Mouse (Mus musculus): ENCODE results near the gene Grin2a. TPM values are rescaled to one million over a fixed set of nuclear protein-coding genes. Genes with fewer than 3 reads are reported as not detected.
"Not testable (repeated sequence)": the region's sequence is repeated elsewhere in the genome, so short reads cannot be mapped to it uniquely, and the experiment has no call there.

Gene Grin2a
- polyA plus RNA-seq, 1 experiment from 2014 or later = 0.30 TPM

GRCm38 (mm10) chr16:9665896-9666295, 329.5 kb downstream of the Grin2a start:
- Histone ChIP-seq H3K4me2 (ENCODE audit: low read length) (no peak overlapping the region), H3K27me3 (replicated peaks; ENCODE audit: control insufficient read depth, insufficient read depth, low read length) (no peaks in the 10 kb centered on the region), H3K9me3 (ENCODE audit: control insufficient read depth, low read length) (no peaks in the 10 kb centered on the region), H3K4me1 (replicated peaks; ENCODE audit: control insufficient read depth, insufficient read depth, low read length) (no peaks in the 10 kb centered on the region), H3K36me3 (ENCODE audit: control insufficient read depth, insufficient read depth, low read length) (no peaks in the 10 kb centered on the region), H3K9ac (ENCODE audit: low read length) (no peak overlapping the region), H3K27ac (ENCODE audit: low read depth) (no peak overlapping the region), H3K4me3 (ENCODE audit: low read depth, low read length) (no peak overlapping the region)
- ATAC-seq (replicated peaks; ENCODE audit: low FRiP score, low TSS enrichment, low read depth) = no peak
- no peak for DNase-seq (ENCODE audit: low spot score)
- WGBS = 89% methylated on average over 4 of the region's 4 CpGs

GRCm38 (mm10) chr16:9664060-9664459, 331.3 kb downstream of the Grin2a start:
- Histone ChIP-seq H3K9ac (ENCODE audit: low read length) (no peak overlapping the region), H3K9me3 (ENCODE audit: control insufficient read depth, low read length) (no peaks in the 10 kb centered on the region), H3K4me1 (replicated peaks; ENCODE audit: control insufficient read depth, insufficient read depth, low read length) (no peaks in the 10 kb centered on the region), H3K27me3 (replicated peaks; ENCODE audit: control insufficient read depth, insufficient read depth, low read length) (no peaks in the 10 kb centered on the region), H3K36me3 (ENCODE audit: control insufficient read depth, insufficient read depth, low read length) (no peaks in the 10 kb centered on the region), H3K27ac (ENCODE audit: low read depth) (no peak overlapping the region), H3K4me2 (ENCODE audit: low read length) (no peak overlapping the region), H3K4me3 (ENCODE audit: low read depth, low read length) (no peak overlapping the region)
- 75% methylated on average over 3 of the region's 3 CpGs for WGBS
- ATAC-seq (replicated peaks; ENCODE audit: low FRiP score, low TSS enrichment, low read depth) (no peak), DNase-seq (ENCODE audit: low spot score) (no peak)

GRCm38 (mm10) chr16:9663508-9663907, 331.9 kb downstream of the Grin2a start:
- no peaks in the 10 kb centered on the region for H3K4me1 ChIP-seq (replicated peaks; ENCODE audit: control insufficient read depth, insufficient read depth, low read length)
- H3K4me2 ChIP-seq (ENCODE audit: low read length) = no peak overlapping the region
- WGBS = 79% methylated on average over 2 of the region's 2 CpGs
- no peak overlapping the region for H3K9ac ChIP-seq (ENCODE audit: low read length)
- no peaks in the 10 kb centered on the region for H3K36me3 ChIP-seq (ENCODE audit: control insufficient read depth, insufficient read depth, low read length)
- H3K9me3 ChIP-seq (ENCODE audit: control insufficient read depth, low read length) = no peaks in the 10 kb centered on the region
- no peak overlapping the region for H3K27ac ChIP-seq (ENCODE audit: low read depth)
- ATAC-seq (replicated peaks; ENCODE audit: low FRiP score, low TSS enrichment, low read depth) = no peak
- H3K4me3 ChIP-seq (ENCODE audit: low read depth, low read length) = no peak overlapping the region
- no peak for DNase-seq (ENCODE audit: low spot score)
- no peaks in the 10 kb centered on the region for H3K27me3 ChIP-seq (replicated peaks; ENCODE audit: control insufficient read depth, insufficient read depth, low read length)

- Histone ChIP-seq H3K36me3 (ENCODE audit: control insufficient read depth, insufficient read depth, low read length) (no peaks in the 10 kb centered on the region), H3K4me2 (ENCODE audit: low read length) (no peak overlapping the region), H3K27me3 (replicated peaks; ENCODE audit: control insufficient read depth, insufficient read depth, low read length) (no peaks in the 10 kb centered on the region), H3K9me3 (ENCODE audit: control insufficient read depth, low read length) (no peaks in the 10 kb centered on the region), H3K9ac (ENCODE audit: low read length) (no peak overlapping the region), H3K4me3 (ENCODE audit: low read depth, low read length) (no peak overlapping the region), H3K27ac (ENCODE audit: low read depth) (no peak overlapping the region), H3K4me1 (replicated peaks; ENCODE audit: control insufficient read depth, insufficient read depth, low read length) (no peaks in the 10 kb centered on the region)
- 88% methylated on average over 10 of the region's 10 CpGs for WGBS
- DNase-seq (ENCODE audit: low spot score) (no peak), ATAC-seq (replicated peaks; ENCODE audit: low FRiP score, low TSS enrichment, low read depth) (no peak)
Measured at GRCm38 (mm10) chr16:9625652-9626444, 369.5 kb downstream of the Grin2a start.

GRCm38 (mm10) chr16:9624346-9624745, 371.0 kb downstream of the Grin2a start:
- H3K9ac ChIP-seq (ENCODE audit: low read length) = no peak overlapping the region
- H3K4me1 ChIP-seq (replicated peaks; ENCODE audit: control insufficient read depth, insufficient read depth, low read length) = no peaks in the 10 kb centered on the region
- no peak for ATAC-seq (replicated peaks; ENCODE audit: low FRiP score, low TSS enrichment, low read depth)
- H3K9me3 ChIP-seq (ENCODE audit: control insufficient read depth, low read length) = no peaks in the 10 kb centered on the region
- H3K27ac ChIP-seq (ENCODE audit: low read depth) = no peak overlapping the region
- WGBS = 88% methylated on average over 2 of the region's 2 CpGs
- H3K4me3 ChIP-seq (ENCODE audit: low read depth, low read length) = no peak overlapping the region
- no peak overlapping the region for H3K4me2 ChIP-seq (ENCODE audit: low read length)
- no peaks in the 10 kb centered on the region for H3K36me3 ChIP-seq (ENCODE audit: control insufficient read depth, insufficient read depth, low read length)
- no peak for DNase-seq (ENCODE audit: low spot score)
- no peaks in the 10 kb centered on the region for H3K27me3 ChIP-seq (replicated peaks; ENCODE audit: control insufficient read depth, insufficient read depth, low read length)

GRCm38 (mm10) chr16:9618206-9618605, 377.2 kb downstream of the Grin2a start:
- Histone ChIP-seq H3K4me2 (ENCODE audit: low read length) (no peak overlapping the region), H3K9ac (ENCODE audit: low read length) (no peak overlapping the region), H3K4me1 (replicated peaks; ENCODE audit: control insufficient read depth, insufficient read depth, low read length) (no peaks in the 10 kb centered on the region), H3K36me3 (ENCODE audit: control insufficient read depth, insufficient read depth, low read length) (no peaks in the 10 kb centered on the region), H3K9me3 (ENCODE audit: control insufficient read depth, low read length) (no peaks in the 10 kb centered on the region), H3K4me3 (ENCODE audit: low read depth, low read length) (no peak overlapping the region), H3K27me3 (replicated peaks; ENCODE audit: control insufficient read depth, insufficient read depth, low read length) (no peaks in the 10 kb centered on the region), H3K27ac (ENCODE audit: low read depth) (no peak overlapping the region)
- ATAC-seq (replicated peaks; ENCODE audit: low FRiP score, low TSS enrichment, low read depth) (no peak), DNase-seq (ENCODE audit: low spot score) (no peak)
- 80% methylated on average over 2 of the region's 2 CpGs for WGBS

GRCm38 (mm10) chr16:9617215-9617614, 378.1 kb downstream of the Grin2a start:
- Histone ChIP-seq H3K4me1 (replicated peaks; ENCODE audit: control insufficient read depth, insufficient read depth, low read length) (no peaks in the 10 kb centered on the region), H3K4me2 (ENCODE audit: low read length) (no peak overlapping the region), H3K27ac (ENCODE audit: low read depth) (no peak overlapping the region), H3K36me3 (ENCODE audit: control insufficient read depth, insufficient read depth, low read length) (no peaks in the 10 kb centered on the region), H3K9ac (ENCODE audit: low read length) (no peak overlapping the region), H3K9me3 (ENCODE audit: control insufficient read depth, low read length) (no peaks in the 10 kb centered on the region), H3K4me3 (ENCODE audit: low read depth, low read length) (no peak overlapping the region), H3K27me3 (replicated peaks; ENCODE audit: control insufficient read depth, insufficient read depth, low read length) (no peaks in the 10 kb centered on the region)
- DNase-seq (ENCODE audit: low spot score) = no peak
- 63% methylated on average over 2 of the region's 2 CpGs for WGBS
- no peak for ATAC-seq (replicated peaks; ENCODE audit: low FRiP score, low TSS enrichment, low read depth)

GRCm38 (mm10) chr16:9616807-9617206, 378.6 kb downstream of the Grin2a start:
- DNase-seq (ENCODE audit: low spot score) (no peak), ATAC-seq (replicated peaks; ENCODE audit: low FRiP score, low TSS enrichment, low read depth) (no peak)
- no peaks in the 10 kb centered on the region for H3K9me3 ChIP-seq (ENCODE audit: control insufficient read depth, low read length)
- no peak overlapping the region for H3K4me2 ChIP-seq (ENCODE audit: low read length)
- no peak overlapping the region for H3K27ac ChIP-seq (ENCODE audit: low read depth)
- no peak overlapping the region for H3K4me3 ChIP-seq (ENCODE audit: low read depth, low read length)
- no peaks in the 10 kb centered on the region for H3K4me1 ChIP-seq (replicated peaks; ENCODE audit: control insufficient read depth, insufficient read depth, low read length)
- no peaks in the 10 kb centered on the region for H3K36me3 ChIP-seq (ENCODE audit: control insufficient read depth, insufficient read depth, low read length)
- no peaks in the 10 kb centered on the region for H3K27me3 ChIP-seq (replicated peaks; ENCODE audit: control insufficient read depth, insufficient read depth, low read length)
- 71% methylated on average over 4 of the region's 4 CpGs for WGBS
- H3K9ac ChIP-seq (ENCODE audit: low read length) = no peak overlapping the region

GRCm38 (mm10) chr16:9612596-9612995, 382.8 kb downstream of the Grin2a start:
- not testable (repeated sequence) for DNase-seq (ENCODE audit: low spot score); H3K27me3 ChIP-seq (replicated peaks; ENCODE audit: control insufficient read depth, insufficient read depth, low read length); H3K4me1 ChIP-seq (replicated peaks; ENCODE audit: control insufficient read depth, insufficient read depth, low read length); H3K9me3 ChIP-seq (ENCODE audit: control insufficient read depth, low read length); H3K36me3 ChIP-seq (ENCODE audit: control insufficient read depth, insufficient read depth, low read length); ATAC-seq (replicated peaks; ENCODE audit: low FRiP score, low TSS enrichment, low read depth); H3K9ac ChIP-seq (ENCODE audit: low read length); H3K4me2 ChIP-seq (ENCODE audit: low read length); H3K4me3 ChIP-seq (ENCODE audit: low read depth, low read length); H3K27ac ChIP-seq (ENCODE audit: low read depth)
- WGBS = 83% methylated on average over 5 of the region's 6 CpGs
